Mouse (Mus musculus) 416B (cell line): Measurements from ENCODE around the gene Mia.

Source experiments
- DNase-seq: peaks from one replicate; pipeline ENCODE4 v3.0.0; 2011; ENCODE audit warnings: low read depth

The Mia gene

DNA sequence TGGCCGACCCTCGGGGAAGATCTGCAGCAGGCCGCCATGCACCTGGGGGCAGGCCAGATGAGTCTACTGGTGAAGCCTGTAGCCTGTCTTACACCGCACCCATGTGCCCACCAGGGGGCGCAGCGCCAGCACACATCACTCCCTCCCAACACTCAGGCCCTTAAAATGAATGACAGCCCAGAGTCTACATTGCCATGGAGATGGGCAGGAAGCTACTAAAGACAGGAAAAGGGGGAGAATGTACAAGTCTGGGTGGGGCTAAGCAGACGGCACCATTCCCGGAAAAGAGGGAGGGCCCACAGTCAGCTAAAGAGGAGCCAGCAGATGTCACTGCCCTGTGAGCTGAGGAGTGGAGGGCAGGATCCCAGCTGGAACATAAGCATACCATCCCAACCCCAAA lies 21.1 kb downstream of the Mia start:
- DNase-seq, result peak; percentile 95

GRCm38 (mm10) chr7:27159256-27159655 lies 21.7 kb downstream of the Mia start:
- no peak for DNase-seq

GRCm38 (mm10) chr7:27158171-27158570 lies 22.8 kb downstream of the Mia start:
- DNase-seq, result no peak

GRCm38 (mm10) chr7:27156005-27156404 lies 25.0 kb downstream of the Mia start:
- no peak for DNase-seq

GRCm38 (mm10) chr7:27153205-27153764 lies 27.7 kb downstream of the Mia start, which contains the start of gene Cyp2t4:
TSS of gene Cyp2t4 (plus strand) at chr7:27153714.
- DNase-seq, result no peak

DNA sequence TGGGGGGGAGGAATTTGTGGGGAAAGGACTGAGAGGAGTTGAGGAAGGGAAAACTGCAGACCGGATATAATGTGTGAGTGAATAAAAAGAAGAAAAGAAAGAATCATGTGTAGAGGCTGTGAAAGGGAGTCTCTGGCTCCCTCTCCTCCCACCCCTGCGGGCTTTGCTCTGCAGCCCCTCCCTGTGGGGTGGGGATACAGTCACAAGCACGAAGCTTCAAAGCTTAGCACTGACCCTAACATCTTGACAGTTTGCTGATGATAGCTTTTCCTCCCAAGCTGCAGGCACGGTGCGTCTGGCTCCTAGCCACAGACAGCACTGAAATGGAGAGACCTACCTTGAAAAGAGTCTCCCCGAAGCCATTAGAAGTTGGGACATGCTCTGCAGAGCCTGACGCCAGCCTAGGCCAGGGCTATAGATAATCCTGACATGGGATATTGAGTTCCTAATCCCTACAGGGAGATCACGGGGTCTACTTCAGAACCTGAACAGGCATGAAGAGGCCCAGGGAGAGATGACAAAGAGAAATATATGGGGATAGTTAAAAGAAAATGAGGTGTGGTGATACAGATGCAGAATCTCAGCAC lies 44.5 kb downstream of the Mia start:
- no peak for DNase-seq

DNA sequence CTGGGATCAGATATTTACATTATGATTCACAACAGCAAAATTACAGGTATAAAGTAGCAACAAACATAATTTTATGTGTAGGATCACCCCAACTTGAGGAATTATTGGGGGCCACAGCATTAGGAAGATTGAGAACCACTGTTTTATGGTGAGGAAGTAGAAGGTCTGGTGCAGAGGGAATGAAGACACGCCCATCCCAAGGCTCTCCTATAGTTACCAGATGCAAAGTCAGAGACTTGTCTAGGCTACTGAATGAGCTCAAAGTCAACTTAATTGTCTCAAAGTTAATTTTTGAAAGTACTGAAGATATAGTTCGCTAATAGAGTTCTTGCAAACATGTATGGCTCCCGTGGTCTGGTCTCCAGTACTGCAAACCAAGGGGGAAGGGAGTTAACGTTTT lies 47.2 kb downstream of the Mia start:
- no peak for DNase-seq

- DNase-seq, result no peak
Measured at GRCm38 (mm10) chr7:27133156-27133555, 47.8 kb downstream of the Mia start.

- DNase-seq, result peak; percentile 59
Measured at GRCm38 (mm10) chr7:27132588-27132987, 48.4 kb downstream of the Mia start.

DNA sequence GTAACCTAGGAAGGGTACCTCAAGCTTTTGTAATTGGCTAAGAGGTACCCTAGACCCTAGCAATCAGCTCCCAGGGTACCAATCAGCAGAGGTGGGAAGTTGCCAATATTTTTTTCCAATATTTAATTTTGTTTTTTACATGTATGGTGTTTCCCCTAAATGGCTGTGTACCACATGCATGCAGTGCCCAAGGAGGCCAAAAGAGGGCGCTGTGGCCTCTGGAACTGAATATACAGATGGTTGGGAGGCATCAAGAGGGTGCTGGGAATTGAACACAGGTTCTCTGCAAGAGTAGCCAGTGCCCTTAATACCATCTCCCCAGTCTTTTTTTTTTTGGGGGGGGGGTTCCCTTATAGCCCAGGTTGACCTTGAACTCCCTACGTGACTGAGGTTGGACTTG lies 49.6 kb downstream of the Mia start:
- no peak for DNase-seq

GRCm38 (mm10) chr7:27130521-27131370 lies 50.2 kb downstream of the Mia start:
- no peak for DNase-seq

- DNase-seq, result no peak
Measured at GRCm38 (mm10) chr7:27129811-27130210, 51.1 kb downstream of the Mia start.
